Mouse (Mus musculus) myocyte (in vitro differentiated cells): ENCODE measurements around the gene Tas1r1. TPM values are rescaled to one million over a fixed set of nuclear protein-coding genes. Genes with fewer than 3 reads are reported as not detected.
A peak's percentile ranks its signal among the peaks of the same experiment; 100 is the strongest.

Experiments
- H3K27me3 ChIP-seq: one replicate; pipeline ENCODE4 v1.6.1; 2011; ENCODE audit not compliant: control insufficient read depth, insufficient read depth, insufficient read length
- H3K36me3 ChIP-seq: one replicate; pipeline ENCODE4 v1.6.1; 2011; ENCODE audit not compliant: control insufficient read depth, insufficient read depth
- H3K4me2 ChIP-seq: one replicate; pipeline ENCODE4 v1.6.1; 2011; ENCODE audit warnings: low read depth, control low read depth
- H3K4me3 ChIP-seq: one replicate; pipeline ENCODE4 v1.5.1; 2011; ENCODE audit warnings: mild to moderate bottlenecking, control low read depth, moderate library complexity
- H3K79me2 ChIP-seq: one replicate; pipeline ENCODE4 v1.6.1; 2011; ENCODE audit not compliant: control insufficient read depth, insufficient read depth
- H3ac ChIP-seq: one replicate; pipeline ENCODE4 v1.6.1; 2011; ENCODE audit not compliant: control insufficient read depth, insufficient read length
- CEBPB ChIP-seq: IDR thresholded peaks from 2 replicates; pipeline ENCODE4 v1.6.1; 2011; ENCODE audit warnings: mild to moderate bottlenecking, moderate library complexity; ENCODE audit not compliant: poor library complexity, insufficient read depth, severe bottlenecking
- E2F4 ChIP-seq: IDR thresholded peaks from one replicate; pipeline ENCODE4 v1.6.1; 2011; ENCODE audit warnings: mild to moderate bottlenecking, control low read depth, moderate library complexity; ENCODE audit not compliant: insufficient read depth
- MAX ChIP-seq: IDR thresholded peaks from one replicate; pipeline ENCODE4 v1.6.1; 2011; ENCODE audit warnings: low read depth, mild to moderate bottlenecking, control low read depth
- MYOD1 ChIP-seq, 3 experiments: IDR thresholded peaks; one replicate each; pipeline ENCODE4 v1.6.1; 2011; ENCODE audit warnings: control low read depth in 2 of 3, low read depth in 2 of 3, mild to moderate bottlenecking in 2 of 3, moderate library complexity in 1 of 3; ENCODE audit not compliant: insufficient read length in 2 of 3, control insufficient read depth in 1 of 3
- MYOG ChIP-seq, 3 experiments: IDR thresholded peaks; one replicate each; pipeline ENCODE4 v1.6.1; 2011; ENCODE audit warnings: control low read depth in 2 of 3, low read depth in 2 of 3, mild to moderate bottlenecking in 2 of 3; ENCODE audit not compliant: insufficient read length in 2 of 3, control insufficient read depth in 1 of 3, insufficient read depth in 1 of 3
- POLR2A ChIP-seq: IDR thresholded peaks from one replicate; pipeline ENCODE4 v1.6.1; 2011; ENCODE audit warnings: low read depth, mild to moderate bottlenecking, control low read depth, moderate library complexity; ENCODE audit not compliant: insufficient read length
- POLR2AphosphoS2 ChIP-seq: IDR thresholded peaks from one replicate; pipeline ENCODE4 v1.6.1; 2011; ENCODE audit warnings: low read depth, control low read depth; ENCODE audit not compliant: insufficient read length
- REST ChIP-seq: IDR thresholded peaks from one replicate; pipeline ENCODE4 v1.6.1; 2011; ENCODE audit warnings: mild to moderate bottlenecking, control low read depth, moderate library complexity; ENCODE audit not compliant: insufficient read depth, insufficient read length
- SRF ChIP-seq: IDR thresholded peaks from one replicate; pipeline ENCODE4 v1.6.1; 2011; ENCODE audit warnings: low read depth; ENCODE audit not compliant: control insufficient read depth, insufficient read length
- TCF12 ChIP-seq: IDR thresholded peaks from one replicate; pipeline ENCODE4 v1.6.1; 2011; ENCODE audit warnings: mild to moderate bottlenecking, control low read depth; ENCODE audit not compliant: poor library complexity, insufficient read depth, severe bottlenecking
- TCF3 ChIP-seq: IDR thresholded peaks from one replicate; pipeline ENCODE4 v1.6.1; 2011; ENCODE audit warnings: low read depth, control low read depth; ENCODE audit not compliant: insufficient read length
- USF1 ChIP-seq: IDR thresholded peaks from one replicate; pipeline ENCODE4 v1.6.1; 2011; ENCODE audit warnings: low read depth, mild to moderate bottlenecking, control low read depth, moderate library complexity
- polyA plus RNA-seq: library from polyadenylated mRNA; unstranded; fragments of >200 nt; fragmentation: generic; extraction: Trizol; gene quantifications from one replicate; pipeline ENCODE4 v1.2.1, GENCODE M21; 2012; ENCODE audit warnings: missing spikeins

Tas1r1 gene
- polyA plus RNA-seq, 1 experiment, result 14.7 TPM

DNA sequence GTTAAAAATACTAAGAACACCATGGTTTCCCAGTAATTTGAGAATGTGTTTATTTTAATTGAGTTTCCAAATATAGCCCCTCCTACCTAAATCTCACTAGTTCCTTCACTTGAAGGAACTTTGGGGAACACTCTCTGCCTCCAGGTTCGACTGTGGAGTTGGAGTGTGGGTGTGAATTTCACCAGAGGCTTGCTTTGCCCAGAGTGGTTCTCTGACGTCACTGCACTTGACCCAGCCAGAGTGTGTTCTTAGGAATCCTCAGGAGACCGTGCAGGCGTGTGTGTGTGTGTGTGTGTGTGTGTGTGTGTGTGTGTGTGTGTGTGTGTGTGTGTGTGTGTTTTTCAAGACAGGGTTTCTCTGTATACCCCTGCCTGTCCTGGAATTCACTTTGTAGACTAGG is 37.5 kb downstream of the Tas1r1 start:
- Histone ChIP-seq H3K27me3 (no peaks in the 10 kb centered on the region), H3ac (no peak overlapping the region), H3K36me3 (no peaks in the 10 kb centered on the region), H3K4me2 (no peak overlapping the region), H3K4me3 (no peak overlapping the region), H3K79me2 (peaks cover 4% of the 10 kb centered on the region)
- TF ChIP-seq POLR2AphosphoS2 (no peak), MAX (no peak), TCF3 (no peak)

DNA sequence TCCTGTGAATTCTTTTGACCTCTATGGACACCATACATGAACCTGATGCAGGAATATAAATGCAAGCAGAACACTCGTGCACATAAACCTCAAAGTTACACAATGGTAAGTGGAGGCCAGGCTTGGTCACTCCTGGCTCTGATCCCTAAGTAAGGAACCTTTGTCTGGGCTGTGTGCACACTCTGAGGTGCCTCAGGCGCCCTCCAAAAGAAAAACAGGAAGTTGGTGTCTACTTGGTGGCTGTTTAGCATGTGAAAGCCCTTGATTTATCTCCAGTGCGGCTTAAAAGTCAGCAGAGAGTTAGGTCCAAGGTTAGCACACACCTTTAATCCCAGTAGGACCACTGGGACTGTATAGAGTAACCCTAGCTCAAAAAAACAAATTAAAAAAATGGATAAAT is 38.9 kb downstream of the Tas1r1 start:
- no peak for TF ChIP-seq TCF3
- TF ChIP-seq POLR2A, result no peak
- no peak for TF ChIP-seq E2F4
- Histone ChIP-seq H3ac (no peak overlapping the region), H3K4me3 (no peak overlapping the region), H3K79me2 (peaks cover 9% of the 10 kb centered on the region), H3K4me2 (no peak overlapping the region), H3K27me3 (no peaks in the 10 kb centered on the region), H3K36me3 (no peaks in the 10 kb centered on the region)

DNA sequence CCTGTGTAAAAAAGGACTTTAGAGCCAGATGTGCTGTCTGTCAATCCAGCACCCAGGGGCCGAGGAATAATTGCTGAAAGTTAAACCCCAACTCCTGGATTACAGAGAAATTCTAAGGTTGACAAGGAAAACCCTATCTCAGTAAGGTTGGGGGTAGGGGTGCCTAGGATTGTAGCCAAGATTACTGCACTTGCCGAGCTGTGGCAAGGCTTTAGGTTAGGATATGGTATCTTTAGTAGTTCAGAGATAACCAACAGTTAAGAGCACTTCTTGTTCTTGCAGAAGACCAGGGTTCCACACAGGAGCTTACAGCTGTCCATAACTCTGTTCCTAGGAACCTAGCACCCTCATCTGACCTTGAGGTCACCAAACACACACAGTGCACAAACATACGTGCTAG is 40.7 kb downstream of the Tas1r1 start:
- H3K4me2 ChIP-seq, result peak overlapping the region; percentile 98
- peak overlapping the region; percentile 50 for H3K4me3 ChIP-seq
- no peaks in the 10 kb centered on the region for H3K36me3 ChIP-seq
- H3K79me2 ChIP-seq, result peaks cover 27% of the 10 kb centered on the region
- TF ChIP-seq SRF (no peak), TCF3 (no peak), POLR2AphosphoS2 (no peak), TCF12 (no peak), USF1 (no peak), MAX (no peak), CEBPB (no peak), E2F4 (no peak), POLR2A (no peak)
- H3K27me3 ChIP-seq, result no peaks in the 10 kb centered on the region
- no peak overlapping the region for H3ac ChIP-seq

DNA sequence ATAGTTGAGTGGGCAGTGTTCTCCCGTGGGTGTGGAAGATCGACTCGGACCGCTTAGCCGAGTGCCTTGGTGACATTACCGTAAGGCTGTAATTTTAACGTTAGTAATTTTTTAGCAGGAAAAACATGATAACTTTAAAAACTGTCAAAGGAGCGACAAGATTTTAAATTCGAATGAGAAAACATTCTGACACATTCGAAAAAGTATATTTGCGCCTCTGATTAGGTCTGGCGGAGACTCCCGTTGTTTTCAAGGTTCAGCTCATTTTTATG is 41.5 kb downstream of the Tas1r1 start:
- Histone ChIP-seq H3K36me3 (peaks cover 3% of the 10 kb centered on the region), H3K4me3 (peak overlapping the region; percentile 50), H3K79me2 (peaks cover 27% of the 10 kb centered on the region), H3K27me3 (no peaks in the 10 kb centered on the region), H3K4me2 (peak overlapping the region; percentile 98), H3ac (peak overlapping the region; percentile 99)
- TF ChIP-seq SRF (no peak), MYOD1 (IDR thresholded peaks at IDR 0.05; ENCODE audit: control insufficient read depth in 1 of 3, insufficient read length in 2 of 3, low read depth in 2 of 3) (no peak), E2F4 (no peak), MAX (no peak), CEBPB (no peak), USF1 (no peak), TCF3 (no peak), TCF12 (no peak), MYOG (IDR thresholded peaks at IDR 0.05; ENCODE audit: control insufficient read depth in 1 of 3, insufficient read depth in 1 of 3, insufficient read length in 2 of 3, low read depth in 2 of 3) (no peak), POLR2AphosphoS2 (no peak), REST (no peak), POLR2A (no peak)

DNA sequence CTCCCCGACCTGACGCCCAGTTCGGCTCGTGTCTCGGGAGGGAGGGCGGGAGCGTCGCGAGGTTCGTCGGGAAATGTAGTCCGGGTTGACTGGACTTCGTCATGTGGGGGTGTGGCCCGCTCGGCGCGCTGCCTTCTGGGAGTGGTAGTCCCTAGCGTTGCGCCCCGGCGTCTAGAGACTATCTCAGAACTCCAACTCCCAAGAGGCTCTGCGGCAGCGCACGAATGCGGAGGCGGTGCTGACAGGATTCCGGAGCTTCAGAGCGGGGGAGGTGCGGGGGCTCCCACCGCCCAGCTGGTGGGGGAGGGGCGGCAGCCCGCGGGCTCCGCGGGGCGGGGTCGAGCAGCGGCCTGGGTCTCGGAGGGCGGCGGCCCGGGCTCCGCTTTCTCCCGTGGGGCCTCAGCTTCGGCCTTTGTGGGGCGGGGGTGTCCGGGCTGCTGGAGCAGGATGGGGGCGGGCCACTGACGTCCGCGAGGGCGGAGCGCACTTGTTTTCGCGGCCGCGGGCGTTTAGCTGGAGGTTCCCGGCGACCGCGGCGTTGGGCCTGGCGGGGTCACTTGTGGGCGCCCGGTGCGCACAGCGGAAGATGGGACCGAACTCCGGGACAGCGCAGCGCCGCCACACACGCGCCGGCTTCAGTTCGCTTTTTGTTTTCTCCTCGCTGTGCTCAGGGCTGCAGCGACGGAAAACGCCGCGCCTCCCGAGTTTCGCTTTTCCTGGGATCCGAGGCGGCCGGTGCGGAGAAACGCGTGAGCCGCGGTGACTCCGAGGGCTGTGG is 42.0 kb downstream of the Tas1r1 start, which contains the start of gene Phf13:
Gene Phf13, minus strand, starts transcription at position 86 of the 778 bp plus-strand sequence.
- Histone ChIP-seq H3K4me3 (peak within 1 kb of the TSS; percentile 50), H3K36me3 (peaks cover 5% of the 10 kb centered on the region), H3K79me2 (peaks cover 27% of the 10 kb centered on the region), H3K27me3 (no peaks in the 10 kb centered on the region), H3ac (peak within 1 kb of the TSS; percentile 99), H3K4me2 (peak within 1 kb of the TSS; percentile 98)
- no peak for TF ChIP-seq POLR2AphosphoS2
- no peak for TF ChIP-seq MYOG (IDR thresholded peaks at IDR 0.05; ENCODE audit: control insufficient read depth in 1 of 3, insufficient read depth in 1 of 3, insufficient read length in 2 of 3, low read depth in 2 of 3)
- TF ChIP-seq MYOD1 (IDR thresholded peaks at IDR 0.05; ENCODE audit: control insufficient read depth in 1 of 3, insufficient read length in 2 of 3, low read depth in 2 of 3), result no peak
- no peak for TF ChIP-seq MAX
- TF ChIP-seq REST, result no peak
- no peak for TF ChIP-seq TCF3
- TF ChIP-seq CEBPB, result no peak
- TF ChIP-seq SRF, result peak; percentile 54
- peak; percentile 36 for TF ChIP-seq USF1
- TF ChIP-seq TCF12, result no peak
- peak; percentile 80 for TF ChIP-seq POLR2A
- TF ChIP-seq E2F4, result no peak
